Mouse (Mus musculus) C2C12 (cell line): ENCODE data around the gene 1700113H08Rik. TPM values are rescaled to one million over a fixed set of nuclear protein-coding genes. Genes with fewer than 3 reads are reported as not detected.

Source experiments
- H3K27me3 ChIP-seq: one replicate; pipeline ENCODE4 v1.6.1; 2011; ENCODE audit not compliant: control insufficient read depth, insufficient read depth, insufficient read length
- H3K36me3 ChIP-seq: one replicate; pipeline ENCODE4 v1.6.1; 2011; ENCODE audit not compliant: control insufficient read depth, insufficient read depth
- H3K4me3 ChIP-seq: one replicate; pipeline ENCODE4 v1.5.1; 2011; ENCODE audit warnings: mild to moderate bottlenecking, control low read depth; ENCODE audit not compliant: poor library complexity, insufficient read depth, severe bottlenecking
- H3K79me2 ChIP-seq: one replicate; pipeline ENCODE4 v1.6.1; 2011; ENCODE audit not compliant: control insufficient read depth, insufficient read depth
- H3K79me3 ChIP-seq: one replicate; pipeline ENCODE4 v1.6.1; 2011; ENCODE audit warnings: low read depth, control low read depth
- H3ac ChIP-seq: one replicate; pipeline ENCODE3; 2011; ENCODE audit warnings: low read depth; ENCODE audit not compliant: control insufficient read depth, insufficient read length
- CEBPB ChIP-seq: IDR thresholded peaks from one replicate; pipeline ENCODE4 v1.6.1; 2011; ENCODE audit warnings: low read depth, mild to moderate bottlenecking, control low read depth, moderate library complexity
- CTCF ChIP-seq: IDR thresholded peaks from one replicate; pipeline ENCODE4 v1.5.1; 2011; ENCODE audit not compliant: control insufficient read depth, insufficient read depth, insufficient read length
- FOSL1 ChIP-seq: IDR thresholded peaks from one replicate; pipeline ENCODE4 v1.8.0; 2011; ENCODE audit warnings: mild to moderate bottlenecking, low read length; ENCODE audit not compliant: poor library complexity, insufficient read depth, severe bottlenecking
- MAX ChIP-seq: IDR thresholded peaks from one replicate; pipeline ENCODE4 v1.6.1; 2011; ENCODE audit warnings: mild to moderate bottlenecking, control low read depth
- MYOD1 ChIP-seq: IDR thresholded peaks from one replicate; pipeline ENCODE4 v1.6.1; 2011; ENCODE audit warnings: low read depth; ENCODE audit not compliant: control insufficient read depth, insufficient read length
- MYOG ChIP-seq: IDR thresholded peaks from one replicate; pipeline ENCODE4 v1.6.1; 2011; ENCODE audit not compliant: control insufficient read depth, insufficient read length; ENCODE audit errors: extremely low read depth
- USF1 ChIP-seq: IDR thresholded peaks from one replicate; pipeline ENCODE4 v1.6.1; 2011; ENCODE audit warnings: low read depth, mild to moderate bottlenecking, control low read depth, moderate library complexity
- polyA plus RNA-seq: library from polyadenylated mRNA; unstranded; fragments of >200 nt; fragmentation: generic; extraction: Trizol; gene quantifications from one replicate; pipeline ENCODE4 v1.2.1, GENCODE M21; 2012; ENCODE audit warnings: missing spikeins

Gene 1700113H08Rik
- polyA plus RNA-seq, 1 experiment, result not detected

DNA sequence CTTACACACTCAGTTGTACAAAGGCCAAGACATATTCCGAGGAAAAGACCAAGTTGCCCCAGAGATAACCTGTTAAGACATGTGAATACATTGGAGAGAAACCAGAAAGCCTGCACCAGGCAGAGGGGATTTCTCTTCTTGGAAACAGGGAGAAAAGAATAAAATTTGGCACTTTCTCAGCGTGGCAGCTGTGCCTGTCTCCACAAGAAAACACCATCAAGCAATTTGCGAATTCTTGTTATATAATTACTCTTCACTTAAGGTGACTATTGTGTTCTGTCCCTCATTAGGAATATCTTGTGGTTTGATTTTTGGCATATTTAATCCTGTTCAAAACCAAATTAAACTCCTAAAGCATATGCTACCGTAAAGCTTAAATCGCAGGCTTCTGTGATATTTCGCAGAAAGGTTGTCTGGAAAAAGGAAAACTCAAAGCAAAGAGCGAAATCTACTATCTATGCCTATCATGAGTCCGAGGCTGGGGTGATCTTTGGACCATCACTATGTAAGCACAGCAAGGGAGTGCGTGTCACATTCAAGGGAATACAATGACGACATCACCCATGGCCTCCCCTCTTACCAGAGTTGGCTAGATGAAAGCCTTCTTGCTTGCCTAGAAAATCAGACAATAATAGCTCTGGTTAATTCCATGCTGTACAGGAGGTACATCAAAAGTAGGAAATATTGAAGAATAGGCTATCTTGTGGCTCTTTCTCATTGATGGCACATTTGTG lies 51.4 kb downstream of the 1700113H08Rik start:
- TF ChIP-seq MYOD1 (no peak), CTCF (no peak), CEBPB (no peak), MAX (no peak), FOSL1 (no peak), USF1 (no peak), MYOG (no peak)
- Histone ChIP-seq H3K4me3 (no peak overlapping the region), H3ac (no peak overlapping the region)

DNA sequence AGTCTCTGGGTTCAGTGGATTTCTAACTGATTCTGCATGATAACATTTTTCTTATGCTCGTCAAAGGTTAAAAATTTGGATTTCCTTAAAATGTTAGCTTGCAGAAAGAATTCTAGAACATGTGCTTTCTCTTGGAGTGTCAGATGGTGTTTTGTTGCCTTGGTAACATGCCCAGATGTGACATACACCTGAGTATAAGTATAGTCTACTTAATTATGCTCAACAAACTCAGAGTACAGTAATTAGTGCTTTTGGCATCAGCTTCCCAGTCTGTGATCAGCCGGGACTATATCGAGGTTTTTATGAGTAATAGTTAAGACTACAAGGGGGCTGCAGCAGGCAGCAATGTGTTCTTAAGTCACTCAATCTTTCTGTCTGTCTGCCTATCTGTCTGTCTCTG lies 53.1 kb downstream of the 1700113H08Rik start:
- H3K79me2 ChIP-seq, result no peaks in the 10 kb centered on the region
- no peaks in the 10 kb centered on the region for H3K79me3 ChIP-seq
- no peaks in the 10 kb centered on the region for H3K27me3 ChIP-seq
- no peak overlapping the region for H3ac ChIP-seq
- H3K4me3 ChIP-seq, result no peak overlapping the region
- TF ChIP-seq CEBPB (no peak), MAX (no peak), USF1 (no peak), MYOD1 (no peak), CTCF (no peak), FOSL1 (no peak), MYOG (no peak)
- H3K36me3 ChIP-seq, result no peaks in the 10 kb centered on the region

More for the DNA sequence above, 51.4 kb downstream of the 1700113H08Rik start:
- H3K79me2 ChIP-seq, result no peaks in the 10 kb centered on the region
- no peaks in the 10 kb centered on the region for H3K36me3 ChIP-seq
- no peaks in the 10 kb centered on the region for H3K79me3 ChIP-seq
- H3K27me3 ChIP-seq, result no peaks in the 10 kb centered on the region

- Histone ChIP-seq H3K79me3 (no peaks in the 10 kb centered on the region), H3K27me3 (peaks cover 4% of the 10 kb centered on the region), H3K79me2 (no peaks in the 10 kb centered on the region), H3ac (no peak overlapping the region), H3K4me3 (no peak overlapping the region), H3K36me3 (no peaks in the 10 kb centered on the region)
- no peak for TF ChIP-seq USF1
- TF ChIP-seq MAX, result no peak
- TF ChIP-seq CEBPB, result no peak
- no peak for TF ChIP-seq MYOG
- TF ChIP-seq MYOD1, result no peak
These were observed 67.2 kb downstream of the 1700113H08Rik start for GRCm38 (mm10) chr10:87125094-87125493.

DNA sequence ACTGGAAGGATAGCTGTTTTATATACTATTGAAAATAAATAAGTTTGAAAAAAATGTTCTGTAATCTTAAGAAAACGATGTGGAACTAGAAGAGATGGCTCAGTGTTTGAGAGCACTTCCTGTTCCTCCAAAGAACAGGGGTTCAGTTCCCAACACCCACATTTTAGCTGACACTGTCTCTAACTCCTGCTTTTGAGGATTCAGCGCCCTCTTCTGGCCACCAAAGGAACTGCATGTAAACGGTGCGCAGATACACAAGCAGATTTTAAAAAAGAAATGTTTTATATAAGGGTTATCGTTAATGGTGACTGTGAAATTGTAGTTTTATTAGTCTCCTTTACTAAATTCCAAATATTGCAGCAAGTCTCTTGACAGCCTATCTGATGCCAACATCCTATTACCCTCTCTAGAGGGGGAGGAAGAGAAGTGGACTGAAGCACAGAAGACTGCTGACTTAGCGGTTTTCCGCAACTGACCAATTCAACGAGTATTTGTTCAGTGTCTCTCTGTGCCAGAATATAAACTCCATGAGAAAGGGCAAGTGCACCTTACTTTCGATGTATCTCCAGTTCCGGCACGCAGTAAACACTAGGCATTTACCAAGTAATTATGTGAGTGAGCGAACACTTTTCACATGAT lies 68.5 kb downstream of the 1700113H08Rik start:
- no peak for TF ChIP-seq FOSL1
- TF ChIP-seq MAX, result no peak
- no peak for TF ChIP-seq CTCF
- TF ChIP-seq MYOG, result no peak
- TF ChIP-seq CEBPB, result no peak
- no peak for TF ChIP-seq USF1
- TF ChIP-seq MYOD1, result no peak
- no peaks in the 10 kb centered on the region for H3K79me2 ChIP-seq
- no peaks in the 10 kb centered on the region for H3K36me3 ChIP-seq
- no peaks in the 10 kb centered on the region for H3K79me3 ChIP-seq
- no peak overlapping the region for H3K4me3 ChIP-seq
- no peak overlapping the region for H3ac ChIP-seq
- H3K27me3 ChIP-seq, result no peaks in the 10 kb centered on the region

- Histone ChIP-seq H3K79me2 (no peaks in the 10 kb centered on the region), H3K36me3 (no peaks in the 10 kb centered on the region), H3ac (no peak overlapping the region), H3K79me3 (no peaks in the 10 kb centered on the region), H3K4me3 (no peak overlapping the region), H3K27me3 (no peaks in the 10 kb centered on the region)
- TF ChIP-seq MAX (no peak), MYOD1 (no peak), CTCF (no peak), MYOG (no peak), FOSL1 (no peak), CEBPB (no peak), USF1 (no peak)
These were observed 93.2 kb downstream of the 1700113H08Rik start for GRCm38 (mm10) chr10:87151050-87151449.
